Mouse (Mus musculus): ENCODE data around the gene Chchd5.

GRCm38 (mm10) chr2:129121986-129122385, 7.5 kb upstream of the Chchd5 start:
- TF ChIP-seq CTCF (IDR thresholded peaks at IDR 0.05; ENCODE audit: control insufficient read depth, insufficient read depth, insufficient read length) (no peak), MAX (IDR thresholded peaks at IDR 0.05) (no peak), USF1 (IDR thresholded peaks at IDR 0.05; ENCODE audit: low read depth) (no peak), MYOD1 (IDR thresholded peaks at IDR 0.05; ENCODE audit: control insufficient read depth, insufficient read length, low read depth) (no peak)

Measured in C2C12 (cell line).